Mouse (Mus musculus) midbrain, embryonic 12.5 days (tissue): ENCODE data around the gene Pfkfb1. TPM values are rescaled to one million over a fixed set of nuclear protein-coding genes. Genes with fewer than 3 reads are reported as not detected.

Experiments used
- ATAC-seq: fragments of 200-750 bp; cut with Nextera tagmentation; 2 replicates; pipeline ENCODE4 v1.8.0; 2017; ENCODE audit warnings: low read depth, moderate TSS enrichment, moderate library complexity; ENCODE audit not compliant: low FRiP score
- H3K27ac ChIP-seq: fragments of 300-500 bp; sonication (generic); replicated peaks from 2 replicates; pipeline ENCODE4 v1.5.1; 2016; ENCODE audit warnings: mild to moderate bottlenecking
- H3K27me3 ChIP-seq: fragments of 300-500 bp; sonication (generic); 2 replicates; pipeline ENCODE4 v1.6.1; 2016; ENCODE audit warnings: mild to moderate bottlenecking
- H3K36me3 ChIP-seq: fragments of 300-500 bp; sonication (generic); 2 replicates; pipeline ENCODE4 v1.6.1; 2016
- H3K4me1 ChIP-seq: fragments of 300-500 bp; sonication (generic); 2 replicates; pipeline ENCODE4 v1.6.1; 2016
- H3K4me2 ChIP-seq: fragments of 300-500 bp; sonication (generic); replicated peaks from 2 replicates; pipeline ENCODE4 v1.6.1; 2016; ENCODE audit warnings: mild to moderate bottlenecking, moderate library complexity
- H3K4me3 ChIP-seq: fragments of 300-500 bp; sonication (generic); 2 replicates; pipeline ENCODE4 v1.5.1; 2016; ENCODE audit warnings: mild to moderate bottlenecking
- H3K9ac ChIP-seq: fragments of 300-500 bp; sonication (generic); replicated peaks from 2 replicates; pipeline ENCODE4 v1.6.1; 2016; ENCODE audit warnings: mild to moderate bottlenecking, moderate library complexity
- H3K9me3 ChIP-seq: fragments of 300-500 bp; sonication (generic); 2 replicates; pipeline ENCODE4 v1.6.1; 2016; ENCODE audit warnings: mild to moderate bottlenecking
- WGBS: fragments of 180-500 bp; shearing (Covaris S2); methylation state at CpG from one replicate; pipeline ENCODE4 v1.1.7; 2016; 5-methylcytosine and 5-hydroxymethylcytosine counted together
- microRNA-seq: library from miRNA; unstranded; fragments of <30 nt; microRNA quantifications from one replicate; pipeline ENCODE4, GENCODE M21; 2017
- polyA plus RNA-seq: library from polyadenylated mRNA; unstranded; fragments of >200 nt; fragmentation: Nextera tagmentation; extraction: Ambion mirVana; gene quantifications from 2 replicates; pipeline ENCODE4 v1.2.1, GENCODE M21; 2016

Pfkfb1 gene
- polyA plus RNA-seq, 1 experiment from 2014 or later = 4.2 TPM

DNA sequence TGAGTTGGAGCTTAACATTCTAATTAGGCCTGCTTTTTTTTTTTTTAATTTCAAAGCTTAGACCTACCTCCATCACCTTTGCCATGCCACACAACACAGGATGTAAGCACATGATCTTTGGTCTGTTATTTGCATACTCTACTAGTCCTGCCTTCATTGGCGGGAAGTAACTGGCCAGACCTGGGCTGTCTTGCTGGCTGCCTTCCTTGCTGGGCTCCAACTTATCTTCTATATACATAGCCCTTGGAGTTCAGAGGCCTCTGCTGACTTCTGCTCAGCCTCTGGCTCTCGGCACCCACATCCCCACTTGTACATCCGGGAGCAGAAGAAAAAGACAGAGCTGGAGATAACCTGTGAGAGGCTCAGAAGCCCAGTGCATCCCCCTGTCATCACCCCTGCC is 6.1 kb downstream of the Pfkfb1 start:
- Histone ChIP-seq H3K36me3 (no peaks in the 10 kb centered on the region), H3K4me2 (no peak overlapping the region), H3K27me3 (no peaks in the 10 kb centered on the region), H3K9me3 (no peaks in the 10 kb centered on the region), H3K4me3 (no peak overlapping the region), H3K27ac (no peak overlapping the region), H3K9ac (no peak overlapping the region), H3K4me1 (no peaks in the 10 kb centered on the region)
- no peak for ATAC-seq
- 87% methylated on average over 3 of the region's 3 CpGs for WGBS

DNA sequence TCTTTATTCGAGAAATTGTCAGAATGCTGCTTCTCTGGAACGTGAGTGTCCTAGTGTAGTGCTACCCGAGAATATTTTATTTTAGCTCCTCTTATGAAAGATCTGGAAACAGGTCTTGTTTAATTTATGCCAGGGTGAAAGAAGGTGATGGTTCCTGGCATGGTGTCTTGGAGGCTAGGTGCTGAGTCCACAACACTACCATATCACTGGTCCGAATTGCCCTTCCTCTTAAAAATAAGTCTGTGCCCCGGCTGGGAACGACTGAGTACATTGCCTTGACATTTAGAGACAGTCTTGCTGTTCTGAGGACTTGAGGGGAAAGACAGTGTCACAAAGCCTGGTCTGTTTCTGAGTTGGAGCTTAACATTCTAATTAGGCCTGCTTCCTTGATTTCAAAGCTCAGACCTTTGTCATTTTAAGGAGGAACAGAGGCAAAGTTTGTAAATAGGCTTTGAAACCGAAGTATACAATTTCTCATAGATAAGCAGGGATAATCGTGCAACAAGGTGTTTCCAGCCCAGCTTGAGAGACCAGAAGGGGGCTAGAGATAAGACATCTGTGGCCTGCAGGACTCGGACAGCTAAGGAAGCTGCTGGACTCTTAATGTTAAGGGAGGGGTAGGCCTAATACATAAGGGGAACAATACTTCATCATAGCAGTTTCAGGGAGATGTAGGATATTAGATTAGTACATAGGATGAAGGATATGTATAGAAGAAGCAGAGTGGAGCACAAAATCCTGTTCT is 7.2 kb downstream of the Pfkfb1 start:
- no peaks in the 10 kb centered on the region for H3K9me3 ChIP-seq
- WGBS = 85% methylated on average over 9 of the region's 9 CpGs
- H3K27me3 ChIP-seq = no peaks in the 10 kb centered on the region
- no peak overlapping the region for H3K4me2 ChIP-seq
- no peaks in the 10 kb centered on the region for H3K4me1 ChIP-seq
- H3K36me3 ChIP-seq = no peaks in the 10 kb centered on the region
- no peak for ATAC-seq
- H3K27ac ChIP-seq = no peak overlapping the region
- no peak overlapping the region for H3K9ac ChIP-seq
- H3K4me3 ChIP-seq = no peak overlapping the region

DNA sequence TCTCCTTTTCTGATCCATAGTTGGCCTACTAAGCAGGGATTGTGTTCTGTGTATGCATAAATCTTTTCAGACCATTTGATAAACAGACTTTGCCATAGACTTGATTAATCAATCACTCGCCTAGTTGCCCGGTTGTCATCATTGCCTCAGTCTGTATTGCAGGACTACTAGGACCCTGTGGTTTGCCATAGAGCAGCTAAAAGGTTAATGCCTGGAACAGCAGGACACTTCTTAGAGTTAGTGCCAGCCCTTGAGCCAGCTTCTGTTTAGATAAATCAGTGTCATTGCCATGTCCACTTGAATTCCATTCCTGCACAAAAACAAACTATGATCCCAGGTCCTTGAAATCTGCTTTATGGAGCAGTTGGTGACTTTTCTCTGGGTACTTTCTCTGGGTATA is 10.9 kb downstream of the Pfkfb1 start:
- H3K9ac ChIP-seq = no peak overlapping the region
- H3K27me3 ChIP-seq = no peaks in the 10 kb centered on the region
- 77% methylated on average over 2 of the region's 2 CpGs for WGBS
- no peak overlapping the region for H3K4me3 ChIP-seq
- no peak overlapping the region for H3K27ac ChIP-seq
- H3K9me3 ChIP-seq = no peaks in the 10 kb centered on the region
- no peak for ATAC-seq
- no peaks in the 10 kb centered on the region for H3K4me1 ChIP-seq
- H3K36me3 ChIP-seq = no peaks in the 10 kb centered on the region
- no peak overlapping the region for H3K4me2 ChIP-seq

DNA sequence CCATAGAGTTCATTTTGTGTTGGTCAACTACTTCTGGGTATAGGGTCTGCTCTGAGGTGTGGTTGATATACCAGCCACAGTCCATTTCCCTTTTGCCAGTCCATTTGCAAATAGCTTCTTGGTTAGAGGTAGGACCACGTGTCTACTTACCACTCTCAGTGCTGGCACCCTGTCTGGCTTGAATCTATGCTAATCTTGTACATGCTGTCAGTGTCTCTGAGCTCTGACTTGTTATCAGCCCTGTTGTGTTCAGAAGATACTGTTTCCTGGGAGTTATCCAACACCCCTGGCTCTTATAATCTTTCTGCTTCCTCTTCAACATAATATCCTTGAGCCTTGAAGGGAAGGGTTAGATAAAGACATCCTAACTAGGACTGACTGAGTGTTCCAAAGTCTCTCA is 48.4 kb downstream of the Pfkfb1 start:
- H3K9ac ChIP-seq = no peak overlapping the region
- no peak overlapping the region for H3K4me3 ChIP-seq
- no peaks in the 10 kb centered on the region for H3K36me3 ChIP-seq
- 75% methylated on average over 1 of the region's 1 CpGs for WGBS
- H3K4me2 ChIP-seq = no peak overlapping the region
- no peaks in the 10 kb centered on the region for H3K27me3 ChIP-seq
- H3K27ac ChIP-seq = no peak overlapping the region
- no peaks in the 10 kb centered on the region for H3K9me3 ChIP-seq
- no peak for ATAC-seq
- H3K4me1 ChIP-seq = no peaks in the 10 kb centered on the region

DNA sequence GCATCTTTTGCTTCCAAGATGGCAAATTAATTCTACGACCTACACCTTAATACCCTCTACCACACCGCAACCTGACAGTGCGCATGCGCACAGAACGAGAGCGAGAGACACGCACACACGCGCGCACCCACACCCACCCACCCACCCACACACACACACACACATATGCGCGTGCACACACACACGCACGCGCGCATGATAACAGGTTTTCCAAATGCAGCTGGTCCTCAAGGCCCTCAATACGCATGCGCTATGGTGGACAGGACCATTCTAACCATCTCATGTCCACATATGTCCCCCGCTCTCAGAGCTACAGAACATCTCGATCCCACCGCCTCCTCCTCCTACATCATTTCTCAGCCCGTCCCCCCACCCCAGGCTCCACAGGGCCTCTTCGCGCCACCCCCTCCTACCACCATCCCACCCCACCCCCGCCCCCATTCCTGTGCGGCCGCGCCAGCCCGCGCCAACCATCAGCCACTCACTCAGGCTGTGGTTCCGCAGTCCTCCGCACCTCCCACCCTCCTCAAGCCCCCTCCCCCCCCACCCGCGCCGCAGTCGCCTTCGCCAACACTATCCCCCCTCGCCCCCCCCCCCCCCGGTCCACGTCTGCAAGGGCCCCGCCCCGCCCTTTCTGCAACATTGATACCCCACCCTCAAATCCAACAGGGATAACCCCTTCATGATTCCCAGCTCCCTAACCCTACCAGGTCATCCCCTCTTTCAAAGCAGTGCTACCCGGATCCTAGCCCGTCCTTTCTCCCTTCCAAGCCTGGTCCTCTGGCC is 68.3 kb downstream of the Pfkfb1 start:
- Histone ChIP-seq H3K9me3 (no peaks in the 10 kb centered on the region), H3K36me3 (peaks cover 34% of the 10 kb centered on the region), H3K27me3 (no peaks in the 10 kb centered on the region), H3K4me1 (no peaks in the 10 kb centered on the region), H3K4me3 (peak overlapping the region; percentile 56), H3K27ac (peak overlapping the region; percentile 66), H3K4me2 (peak overlapping the region; percentile 50), H3K9ac (peak overlapping the region; percentile 59)
- WGBS = 48% methylated on average over 34 of the region's 44 CpGs
- peak; percentile 72 for ATAC-seq

DNA sequence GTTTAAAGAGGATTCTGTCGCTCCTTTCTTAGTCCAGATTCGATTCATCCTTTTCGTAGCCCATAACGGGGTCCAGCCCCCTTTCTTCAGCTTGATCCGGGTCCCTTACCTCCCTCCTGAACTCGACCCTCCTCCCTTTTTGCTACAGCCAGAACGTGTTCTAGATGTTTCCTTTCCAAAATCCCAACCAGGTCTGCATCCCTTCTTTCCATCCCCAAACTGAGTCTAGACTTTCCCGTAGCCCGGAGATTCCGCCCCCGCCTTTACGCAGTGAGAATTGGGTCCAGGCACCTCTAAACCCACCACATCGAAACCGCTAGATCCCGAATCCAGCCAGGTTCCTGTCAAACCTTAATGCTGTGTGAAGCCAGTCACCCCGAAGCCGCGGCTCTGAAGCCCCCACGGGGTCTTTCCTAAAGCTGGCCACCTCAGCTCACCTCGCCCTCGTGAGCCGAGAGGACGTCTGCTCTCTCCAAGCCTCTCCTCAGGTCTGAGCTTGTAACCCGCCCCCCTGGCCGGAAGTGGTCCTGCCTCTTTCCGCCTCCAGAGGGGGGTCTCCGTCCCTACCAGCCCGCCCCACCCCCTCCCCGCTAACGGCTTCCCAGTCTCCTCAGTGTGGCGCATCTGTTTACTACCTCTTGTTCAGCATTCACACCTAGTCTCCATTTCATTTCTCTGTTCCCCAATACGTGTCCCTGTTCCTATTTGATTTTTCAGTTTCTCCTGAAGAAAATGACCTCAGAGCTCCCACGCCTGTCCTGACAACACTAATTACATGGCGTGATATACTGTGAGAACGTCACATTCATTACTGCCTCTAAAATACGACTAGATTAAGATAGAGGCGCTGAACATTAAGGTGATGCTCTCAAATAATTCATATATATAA is 69.1 kb downstream of the Pfkfb1 start, which contains the start of gene Tro:
Gene Tro (minus strand): TSS at position 676 of the 889 bp plus-strand sequence.
- peaks cover 29% of the 10 kb centered on the region for H3K36me3 ChIP-seq
- H3K4me3 ChIP-seq = peak within 1 kb of the TSS; percentile 56
- H3K4me1 ChIP-seq = no peaks in the 10 kb centered on the region
- H3K9ac ChIP-seq = peak within 1 kb of the TSS; percentile 59
- peak within 1 kb of the TSS; percentile 66 for H3K27ac ChIP-seq
- no peaks in the 10 kb centered on the region for H3K9me3 ChIP-seq
- H3K4me2 ChIP-seq = peak within 1 kb of the TSS; percentile 50
- WGBS = 21% methylated on average over 37 of the region's 37 CpGs
- peak; percentile 96 for ATAC-seq
- no peaks in the 10 kb centered on the region for H3K27me3 ChIP-seq

DNA sequence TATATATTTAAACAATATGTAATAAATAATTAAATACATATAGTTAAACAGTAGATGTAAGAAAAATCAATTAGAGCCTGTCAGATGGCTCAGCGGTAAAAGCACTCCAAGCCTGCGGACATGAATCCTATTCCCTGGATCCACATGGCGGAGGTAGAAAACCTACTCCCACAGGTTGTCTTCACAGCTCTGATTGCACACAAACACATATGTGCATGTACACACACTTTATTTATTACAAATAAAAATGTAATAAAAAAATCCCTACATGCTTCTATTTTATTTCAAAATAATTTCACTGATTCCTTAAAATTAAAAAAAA is 69.7 kb downstream of the Pfkfb1 start:
- ATAC-seq = no peak; the same call in 1 of the 2 replicates
- 36% methylated on average over 3 of the region's 3 CpGs for whole genome bisulfite sequencing
- Histone ChIP-seq H3K4me3 (peak overlapping the region; percentile 56), H3K27me3 (no peaks in the 10 kb centered on the region), H3K9ac (no peak overlapping the region), H3K36me3 (peaks cover 23% of the 10 kb centered on the region), H3K27ac (no peak overlapping the region), H3K4me1 (no peaks in the 10 kb centered on the region), H3K9me3 (no peaks in the 10 kb centered on the region), H3K4me2 (peak overlapping the region; percentile 50)

DNA sequence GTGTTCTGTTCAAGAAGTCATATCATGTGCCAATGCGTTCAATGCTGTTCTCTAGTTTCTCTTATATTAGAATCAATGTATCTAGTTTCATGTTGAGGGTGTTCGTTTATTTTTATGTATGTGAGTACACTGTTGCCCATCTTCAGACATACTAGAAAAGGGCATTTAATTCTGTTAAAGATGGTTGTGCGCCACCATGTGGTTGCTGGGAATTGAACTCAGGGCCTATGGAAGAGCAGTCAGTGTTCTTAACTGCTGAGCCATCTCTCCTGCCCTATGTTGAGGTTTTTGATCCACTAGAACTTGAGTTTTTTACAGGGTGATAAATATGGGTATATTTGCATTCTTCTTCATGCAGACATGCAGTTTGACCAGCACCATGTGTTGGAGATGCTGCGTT is 74.8 kb downstream of the Pfkfb1 start:
- no peak overlapping the region for H3K4me2 ChIP-seq
- 36% methylated on average over 4 of the region's 4 CpGs for WGBS
- H3K9ac ChIP-seq = no peak overlapping the region
- H3K4me1 ChIP-seq = no peaks in the 10 kb centered on the region
- no peak overlapping the region for H3K27ac ChIP-seq
- H3K27me3 ChIP-seq = no peaks in the 10 kb centered on the region
- H3K4me3 ChIP-seq = no peak overlapping the region
- ATAC-seq = no peak
- H3K9me3 ChIP-seq = no peaks in the 10 kb centered on the region
- H3K36me3 ChIP-seq = no peaks in the 10 kb centered on the region

DNA sequence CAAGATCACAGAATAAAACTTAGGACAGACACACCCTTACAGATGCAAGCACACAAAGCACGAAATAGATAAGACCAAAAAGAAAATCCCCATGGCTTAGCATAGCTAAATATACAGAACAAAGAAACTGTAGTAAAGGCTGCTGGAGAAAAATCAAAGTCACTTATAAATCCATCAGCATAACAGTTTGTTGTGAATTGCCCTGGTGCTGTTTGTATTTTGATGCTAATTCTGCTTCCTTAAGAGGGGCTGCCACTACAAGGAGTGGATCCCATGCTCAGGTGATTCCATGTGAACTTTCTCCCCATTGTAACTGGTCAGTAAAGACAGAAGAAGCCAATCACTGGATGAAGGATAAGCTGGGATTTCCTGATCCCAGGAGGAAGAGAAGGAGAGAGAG is 89.5 kb downstream of the Pfkfb1 start:
- H3K27ac ChIP-seq = no peak overlapping the region
- H3K36me3 ChIP-seq = no peaks in the 10 kb centered on the region
- WGBS = 39% methylated on average over 1 of the region's 1 CpGs
- H3K9me3 ChIP-seq = no peaks in the 10 kb centered on the region
- H3K27me3 ChIP-seq = no peaks in the 10 kb centered on the region
- no peak overlapping the region for H3K9ac ChIP-seq
- ATAC-seq = no peak
- H3K4me2 ChIP-seq = no peak overlapping the region
- H3K4me1 ChIP-seq = no peaks in the 10 kb centered on the region
- H3K4me3 ChIP-seq = no peak overlapping the region

Small RNAs within 50 kb of the gene (microRNA-seq; reads per million reads assigned to microRNA genes)
- not detected for gene Mir3620

Other genes with a start within 250 kb of the Pfkfb1 start
- 46.8 and 48.0 TPM in 2 replicates for gene Tmem29, start 129.1 kb upstream of the Pfkfb1 start, polyA plus RNA-seq
- gene Alas2, start 40.9 kb upstream of the Pfkfb1 start, polyA plus RNA-seq = 34.2 and 44.3 TPM in 2 replicates
- 22.0 and 24.2 TPM in 2 replicates for gene Apex2, start 1.6 kb downstream of the Pfkfb1 start, polyA plus RNA-seq
- gene Tro, start 69.4 kb downstream of the Pfkfb1 start, polyA plus RNA-seq = 54.3 and 66.7 TPM in 2 replicates
- 301 and 342 TPM in 2 replicates for gene Maged2, start 226.1 kb downstream of the Pfkfb1 start, polyA plus RNA-seq